Mouse (Mus musculus) erythroblast, embryonic 14.5 days (primary cell): ENCODE measurements around the gene Esp34. TPM values are rescaled to one million over a fixed set of nuclear protein-coding genes. Genes with fewer than 3 reads are reported as not detected.

Experiments
- H3K27me3 ChIP-seq: 2 replicates; pipeline ENCODE4 v1.6.1; 2012; ENCODE audit warnings: inconsistent platforms; ENCODE audit not compliant: control insufficient read depth
- H3K36me3 ChIP-seq: 2 replicates; pipeline ENCODE4 v1.6.1; 2012; ENCODE audit warnings: mild to moderate bottlenecking, inconsistent platforms; ENCODE audit not compliant: control insufficient read depth
- H3K4me1 ChIP-seq: 2 replicates; pipeline ENCODE4 v1.6.1; 2012; ENCODE audit warnings: inconsistent platforms; ENCODE audit not compliant: control insufficient read depth
- H3K4me3 ChIP-seq: replicated peaks from 2 replicates; pipeline ENCODE3; 2012; ENCODE audit warnings: moderate library complexity, mild to moderate bottlenecking, inconsistent platforms
- H3K9me3 ChIP-seq: 2 replicates; pipeline ENCODE4 v1.6.1; 2012; ENCODE audit warnings: low read length, inconsistent platforms, mixed read lengths; ENCODE audit not compliant: control insufficient read depth
- GATA1 ChIP-seq: IDR thresholded peaks from 2 replicates; pipeline ENCODE4 v1.6.1; 2012; ENCODE audit warnings: low read length, inconsistent platforms, mixed read lengths
- TAL1 ChIP-seq: IDR thresholded peaks from 3 replicates; pipeline ENCODE4 v1.6.1; 2012; ENCODE audit warnings: low read length, inconsistent platforms, mixed read lengths
- polyA plus RNA-seq: library from polyadenylated mRNA; stranded (reverse); fragments of >175 nt; gene quantifications from 2 replicates; pipeline ENCODE4 v1.2.3, GENCODE M21; 2012

The Esp34 gene
- polyA plus RNA-seq: not detected in 2 replicates

DNA sequence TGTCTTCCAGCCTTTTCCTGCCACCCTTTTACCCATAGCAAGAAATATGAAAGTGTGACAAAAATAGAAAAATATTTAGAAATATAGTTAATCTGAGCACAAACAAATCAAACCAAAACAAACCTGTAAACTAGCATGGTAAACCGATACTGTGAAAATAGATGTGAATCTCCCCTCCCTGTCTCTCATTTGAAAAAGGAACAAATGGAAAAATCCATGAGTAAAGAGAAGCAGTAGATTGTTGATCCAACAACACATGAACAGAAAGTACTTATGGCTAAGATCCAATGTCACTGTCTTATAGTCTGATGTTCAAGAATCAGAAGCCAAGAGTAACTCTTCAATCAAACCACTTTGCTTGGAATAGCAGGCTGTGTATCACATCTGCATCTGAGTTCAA lies at the start of gene Esp34:
Gene Esp34 (plus strand): TSS at position 301 of the 400 bp plus-strand sequence.
- peaks cover 3% of the 10 kb centered on the region for H3K9me3 ChIP-seq
- no peaks in the 10 kb centered on the region for H3K27me3 ChIP-seq
- H3K4me3 ChIP-seq: no peak within 1 kb of the TSS
- H3K36me3 ChIP-seq: no peaks in the 10 kb centered on the region
- no peak for TF ChIP-seq GATA1
- TF ChIP-seq TAL1: no peak
- no peaks in the 10 kb centered on the region for H3K4me1 ChIP-seq

DNA sequence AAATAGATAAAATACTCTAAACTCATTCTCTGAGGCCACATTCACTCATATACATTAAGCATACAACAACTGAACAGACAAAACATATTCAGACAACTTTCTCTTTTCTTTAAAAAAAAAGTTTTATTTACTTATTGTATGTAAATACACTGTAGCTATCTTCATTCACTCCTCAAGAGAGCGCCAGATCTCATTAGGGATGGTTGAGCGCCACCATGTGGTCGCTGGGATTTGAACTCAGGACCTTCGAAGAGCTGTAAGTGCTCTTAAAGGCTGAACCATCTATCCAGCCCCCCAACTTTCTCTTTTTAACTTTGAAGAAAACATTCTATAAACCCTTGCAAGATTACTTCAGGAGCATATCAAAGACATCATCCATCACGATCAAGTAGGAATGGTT lies 8.5 kb downstream of the Esp34 start:
- TF ChIP-seq TAL1 (no peak), GATA1 (no peak)
- peaks cover 9% of the 10 kb centered on the region for H3K9me3 ChIP-seq
- H3K36me3 ChIP-seq: no peaks in the 10 kb centered on the region
- H3K4me1 ChIP-seq: no peaks in the 10 kb centered on the region
- no peaks in the 10 kb centered on the region for H3K27me3 ChIP-seq
- H3K4me3 ChIP-seq: no peak overlapping the region

Other genes starting within 250 kb of the Esp34 start
- gene Olfr137, start 246.6 kb upstream of the Esp34 start, polyA plus RNA-seq: not detected in 2 replicates
- not detected in 2 replicates for gene Olfr136, start 224.4 kb upstream of the Esp34 start, polyA plus RNA-seq
- not detected in 2 replicates for gene Esp36, start 134.0 kb upstream of the Esp34 start, polyA plus RNA-seq
- not detected in 2 replicates for gene Esp31, start 85.3 kb downstream of the Esp34 start, polyA plus RNA-seq